Mouse (Mus musculus): Measurements from ENCODE around the gene Utp6.
A peak's percentile ranks its signal among the peaks of the same experiment; 100 is the strongest.
"Not testable (repeated sequence)": the region's sequence is repeated elsewhere in the genome, so short reads cannot be mapped to it uniquely, and the experiment has no call there.

Gene Utp6

GRCm38 (mm10) chr11:79987896-79988295 is 25.7 kb upstream of the Utp6 start:
- H3K4me1 ChIP-seq (replicated peaks; ENCODE audit: low read depth, low read length) = peaks cover 32% of the 10 kb centered on the region
- TF ChIP-seq POU5F1 (IDR thresholded peaks at IDR 0.05; ENCODE audit: borderline replicate concordance, low read length) (no peak), NANOG (IDR thresholded peaks at IDR 0.05; ENCODE audit: borderline replicate concordance, low read length) (no peak), CTCF (conservative IDR thresholded peaks at IDR 0.05; ENCODE audit: low read length) (no peak)
- no peaks in the 10 kb centered on the region for H3K9me3 ChIP-seq (ENCODE audit: low read length)
- no peaks in the 10 kb centered on the region for H3K27me3 ChIP-seq (ENCODE audit: insufficient read depth, low read length)
- no peak overlapping the region for H3K4me3 ChIP-seq (replicated peaks; ENCODE audit: low read length)
- H3K36me3 ChIP-seq (ENCODE audit: insufficient read depth, low read length) = no peaks in the 10 kb centered on the region

DNA sequence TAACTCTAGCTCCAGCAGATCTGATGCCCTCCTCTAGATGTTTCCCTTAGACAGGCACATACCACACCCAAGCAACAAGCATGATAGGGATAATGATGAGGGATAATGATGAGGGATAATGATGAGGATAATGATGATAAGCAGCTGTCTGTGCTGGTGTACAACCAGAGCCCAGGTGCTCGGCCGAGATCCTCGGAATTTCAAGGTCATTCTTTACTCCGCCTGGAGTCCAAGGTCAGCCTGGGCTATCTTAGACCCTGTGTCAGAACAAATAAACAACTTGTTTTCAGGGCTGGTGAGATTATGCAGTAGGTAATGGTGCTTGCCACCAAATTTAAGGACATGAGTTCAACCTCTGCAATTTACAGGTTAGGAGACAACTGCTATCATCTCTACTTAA is 24.7 kb upstream of the Utp6 start:
- TF ChIP-seq CTCF (conservative IDR thresholded peaks at IDR 0.05; ENCODE audit: low read length) (no peak), NANOG (IDR thresholded peaks at IDR 0.05; ENCODE audit: borderline replicate concordance, low read length) (no peak), POU5F1 (IDR thresholded peaks at IDR 0.05; ENCODE audit: borderline replicate concordance, low read length) (no peak)
- Histone ChIP-seq H3K9me3 (ENCODE audit: low read length) (no peaks in the 10 kb centered on the region), H3K4me3 (replicated peaks; ENCODE audit: low read length) (no peak overlapping the region), H3K36me3 (ENCODE audit: insufficient read depth, low read length) (no peaks in the 10 kb centered on the region), H3K27me3 (ENCODE audit: insufficient read depth, low read length) (no peaks in the 10 kb centered on the region), H3K4me1 (replicated peaks; ENCODE audit: low read depth, low read length) (peaks cover 38% of the 10 kb centered on the region)

- H3K9me3 ChIP-seq (ENCODE audit: low read length) = peaks cover 26% of the 10 kb centered on the region
- peaks cover 61% of the 10 kb centered on the region for H3K4me1 ChIP-seq (replicated peaks; ENCODE audit: low read depth, low read length)
- not testable (repeated sequence) for H3K36me3 ChIP-seq (ENCODE audit: insufficient read depth, low read length); H3K4me3 ChIP-seq (replicated peaks; ENCODE audit: low read length); H3K27me3 ChIP-seq (ENCODE audit: insufficient read depth, low read length)
These were observed 15.6 kb upstream of the Utp6 start for GRCm38 (mm10) chr11:79977747-79978146.

- H3K36me3 ChIP-seq (ENCODE audit: insufficient read depth, low read length); H3K4me3 ChIP-seq (replicated peaks; ENCODE audit: low read length); H3K27me3 ChIP-seq (ENCODE audit: insufficient read depth, low read length): not testable (repeated sequence)
- Histone ChIP-seq H3K4me1 (replicated peaks; ENCODE audit: low read depth, low read length) (peaks cover 62% of the 10 kb centered on the region), H3K9me3 (ENCODE audit: low read length) (peaks cover 26% of the 10 kb centered on the region)
These were observed 14.9 kb upstream of the Utp6 start for GRCm38 (mm10) chr11:79977061-79977460.

GRCm38 (mm10) chr11:79976645-79977044 is 14.5 kb upstream of the Utp6 start:
- Histone ChIP-seq H3K4me1 (replicated peaks; ENCODE audit: low read depth, low read length) (peaks cover 58% of the 10 kb centered on the region), H3K9me3 (ENCODE audit: low read length) (peaks cover 26% of the 10 kb centered on the region)
- H3K4me3 ChIP-seq (replicated peaks; ENCODE audit: low read length); H3K27me3 ChIP-seq (ENCODE audit: insufficient read depth, low read length); H3K36me3 ChIP-seq (ENCODE audit: insufficient read depth, low read length): not testable (repeated sequence)

DNA sequence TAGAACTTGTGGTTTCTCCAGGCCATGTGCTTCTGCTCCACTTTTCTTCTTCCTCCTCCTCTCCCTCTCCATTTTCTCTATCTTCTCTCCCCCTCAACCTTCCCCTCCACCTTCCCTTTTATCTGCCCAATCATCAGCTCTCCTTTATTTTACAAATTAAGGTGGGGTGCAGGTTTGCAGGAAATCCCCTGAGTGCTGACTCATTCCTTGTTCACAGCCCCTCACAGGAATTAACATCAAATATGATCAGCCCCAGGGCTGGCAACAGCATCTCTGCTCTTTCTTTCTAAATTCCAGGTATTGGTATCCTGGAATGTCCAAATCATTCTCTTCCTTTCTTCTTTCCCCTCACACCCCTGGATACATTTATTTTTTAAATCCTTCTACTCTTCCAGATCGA is 14.0 kb upstream of the Utp6 start:
- Histone ChIP-seq H3K4me1 (replicated peaks; ENCODE audit: low read depth, low read length) (peaks cover 54% of the 10 kb centered on the region), H3K36me3 (ENCODE audit: insufficient read depth, low read length) (no peaks in the 10 kb centered on the region), H3K9me3 (ENCODE audit: low read length) (peaks cover 26% of the 10 kb centered on the region), H3K27me3 (ENCODE audit: insufficient read depth, low read length) (peaks cover 8% of the 10 kb centered on the region), H3K4me3 (replicated peaks; ENCODE audit: low read length) (no peak overlapping the region)
- TF ChIP-seq POU5F1 (IDR thresholded peaks at IDR 0.05; ENCODE audit: borderline replicate concordance, low read length) (no peak), NANOG (IDR thresholded peaks at IDR 0.05; ENCODE audit: borderline replicate concordance, low read length) (no peak), CTCF (conservative IDR thresholded peaks at IDR 0.05; ENCODE audit: low read length) (no peak)

GRCm38 (mm10) chr11:79975377-79975776 is 13.2 kb upstream of the Utp6 start:
- TF ChIP-seq NANOG (IDR thresholded peaks at IDR 0.05; ENCODE audit: borderline replicate concordance, low read length) (peak; percentile 35; the same call in 1 of the 2 replicates), POU5F1 (IDR thresholded peaks at IDR 0.05; ENCODE audit: borderline replicate concordance, low read length) (no peak)
- no peaks in the 10 kb centered on the region for H3K36me3 ChIP-seq (ENCODE audit: insufficient read depth, low read length)
- peaks cover 8% of the 10 kb centered on the region for H3K27me3 ChIP-seq (ENCODE audit: insufficient read depth, low read length)
- H3K4me1 ChIP-seq (replicated peaks; ENCODE audit: low read depth, low read length) = peaks cover 45% of the 10 kb centered on the region
- peaks cover 26% of the 10 kb centered on the region for H3K9me3 ChIP-seq (ENCODE audit: low read length)
- H3K4me3 ChIP-seq (replicated peaks; ENCODE audit: low read length) = peak overlapping the region; percentile 80

DNA sequence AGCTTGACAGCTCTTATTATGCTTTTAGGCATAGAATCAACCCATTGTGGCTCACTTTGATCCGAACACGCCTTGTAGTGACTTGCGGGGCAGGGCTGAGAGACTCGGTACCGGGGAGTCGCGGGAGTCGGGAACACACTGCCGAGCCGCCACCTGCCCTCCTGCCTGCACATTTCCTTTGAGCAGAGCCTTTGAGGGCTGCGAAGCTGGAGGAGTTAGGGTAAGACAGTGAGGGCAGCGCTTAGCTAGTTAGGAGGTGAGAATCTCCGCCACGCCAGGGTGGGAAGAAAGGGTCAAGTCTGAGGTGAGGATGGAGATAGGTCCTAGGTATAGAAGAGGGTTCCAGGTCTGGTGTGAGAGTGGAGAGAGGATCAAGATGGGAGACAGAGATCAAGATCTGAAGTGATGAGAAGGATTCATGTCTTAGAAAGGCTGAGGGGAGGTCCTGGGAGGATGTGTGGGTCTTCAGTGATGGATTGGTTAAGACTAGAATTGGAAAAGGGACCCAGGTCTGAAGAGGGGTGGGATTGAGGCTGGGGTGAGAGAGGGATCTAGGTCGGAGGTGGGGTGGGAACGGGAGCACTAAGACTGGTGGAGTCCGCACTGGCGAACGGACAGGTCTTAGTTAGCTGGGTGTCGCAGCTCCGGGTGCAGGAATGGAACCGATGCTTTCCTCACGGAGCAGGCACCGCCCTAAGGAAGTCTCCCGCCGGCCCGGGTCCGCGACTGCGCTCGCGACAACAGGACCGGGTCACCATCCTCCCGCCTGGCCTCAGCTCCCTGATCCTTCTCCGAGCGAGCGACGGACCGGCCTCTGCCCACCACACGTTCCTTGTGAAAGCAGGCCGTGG is 11.7 kb upstream of the Utp6 start:
- Histone ChIP-seq H3K36me3 (ENCODE audit: insufficient read depth, low read length) (no peaks in the 10 kb centered on the region), H3K9me3 (ENCODE audit: low read length) (peaks cover 26% of the 10 kb centered on the region), H3K4me1 (replicated peaks; ENCODE audit: low read depth, low read length) (peaks cover 31% of the 10 kb centered on the region), H3K4me3 (replicated peaks; ENCODE audit: low read length) (peak overlapping the region; percentile 80), H3K27me3 (ENCODE audit: insufficient read depth, low read length) (peaks cover 8% of the 10 kb centered on the region)
- no peak for TF ChIP-seq CTCF (conservative IDR thresholded peaks at IDR 0.05; ENCODE audit: low read length)
- no peak for TF ChIP-seq POU5F1 (IDR thresholded peaks at IDR 0.05; ENCODE audit: borderline replicate concordance, low read length)
- no peak for TF ChIP-seq NANOG (IDR thresholded peaks at IDR 0.05; ENCODE audit: borderline replicate concordance, low read length)

DNA sequence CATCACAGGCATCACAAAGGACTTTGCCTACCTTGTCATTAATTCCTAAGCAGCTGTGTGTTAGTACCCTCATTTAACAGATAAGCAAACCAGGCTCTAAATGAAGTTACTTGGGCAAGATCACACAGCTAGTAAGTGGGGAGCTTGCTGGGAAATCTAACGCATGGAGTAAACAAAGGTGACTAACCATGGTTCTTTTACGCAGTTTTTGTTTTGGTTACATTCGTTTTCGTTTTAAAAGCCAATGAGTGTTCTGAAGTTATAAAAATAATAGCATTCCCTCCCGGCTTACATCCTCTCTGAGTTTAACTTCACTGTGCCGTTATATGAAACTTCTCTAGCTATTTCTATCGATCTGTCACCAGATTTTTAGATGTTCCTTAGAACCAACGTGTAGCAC is 10.9 kb upstream of the Utp6 start:
- Histone ChIP-seq H3K4me3 (replicated peaks; ENCODE audit: low read length) (peak overlapping the region; percentile 80), H3K27me3 (ENCODE audit: insufficient read depth, low read length) (peaks cover 8% of the 10 kb centered on the region), H3K9me3 (ENCODE audit: low read length) (peaks cover 21% of the 10 kb centered on the region), H3K4me1 (replicated peaks; ENCODE audit: low read depth, low read length) (peaks cover 32% of the 10 kb centered on the region), H3K36me3 (ENCODE audit: insufficient read depth, low read length) (no peaks in the 10 kb centered on the region)
- TF ChIP-seq POU5F1 (IDR thresholded peaks at IDR 0.05; ENCODE audit: borderline replicate concordance, low read length) (no peak), NANOG (IDR thresholded peaks at IDR 0.05; ENCODE audit: borderline replicate concordance, low read length) (no peak), CTCF (conservative IDR thresholded peaks at IDR 0.05; ENCODE audit: low read length) (no peak)

Data from E14TG2a.4 (cell line).